Mouse (Mus musculus): ENCODE measurements at regions not wholly inside any gene's neighbourhood (a gene's known extent, or its start where the extent isn't known, plus 50 kb on each side); places are given as distances from the start of the nearest gene placed in this dataset.

DNA sequence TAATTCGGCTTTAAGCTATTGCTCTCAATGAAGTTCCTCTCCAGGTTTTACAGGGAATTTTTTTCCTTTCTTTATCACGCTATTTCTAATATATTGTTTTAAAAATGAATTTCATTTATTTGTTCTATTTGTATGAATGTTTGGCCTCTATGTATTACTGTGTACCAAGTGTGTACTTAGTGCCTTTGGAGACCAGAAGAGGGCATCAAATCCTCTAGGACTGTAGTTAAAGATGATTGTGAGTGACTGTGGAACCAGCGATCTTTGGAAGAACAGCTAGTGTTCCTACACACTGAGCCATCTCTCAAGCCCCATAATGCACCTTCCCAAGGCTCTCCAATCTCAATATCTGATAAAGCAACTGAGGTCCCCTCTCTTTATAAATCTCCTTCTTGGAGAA lies 72.1 kb upstream of the Tnr start:
- Histone ChIP-seq H3K36me3 (ENCODE audit: control insufficient read depth in 1 of 2, insufficient read depth in 2 of 2, low read length in 2 of 2) (no peaks in the 10 kb centered on the region), H3K27me3 (ENCODE audit: control insufficient read depth in 1 of 2, insufficient read depth in 2 of 2, low read length in 2 of 2) (no peaks in the 10 kb centered on the region), H3K4me3 (ENCODE audit: control insufficient read depth in 1 of 2, insufficient read depth in 1 of 2, low read depth in 2 of 2, low read length in 2 of 2) (no peak overlapping the region), H3K9ac (ENCODE audit: control insufficient read depth, low read depth, low read length, poor library complexity, severe bottlenecking) (no peak overlapping the region), H3K9me3 (replicated peaks; ENCODE audit: insufficient read depth, low read length) (no peaks in the 10 kb centered on the region), H3K4me1 (ENCODE audit: control insufficient read depth in 1 of 2, insufficient read depth in 2 of 2, low read length in 2 of 2) (no peaks in the 10 kb centered on the region), H3K27ac (ENCODE audit: control insufficient read depth, low read depth, low read length) (no peak overlapping the region), H3K79me2 (ENCODE audit: control insufficient read depth, insufficient read depth, low read length, poor library complexity) (no peaks in the 10 kb centered on the region)
- no peak for DNase-seq (ENCODE audit: low read depth, low spot score)
- no peak for TF ChIP-seq SMC3 (IDR thresholded peaks at IDR 0.05; ENCODE audit: low read depth, low read length)
- no peak for TF ChIP-seq NELFE (IDR thresholded peaks at IDR 0.05; ENCODE audit: low read depth, low read length)
- TF ChIP-seq RCOR1 (IDR thresholded peaks at IDR 0.05; ENCODE audit: low read depth, low read length) = no peak
- TF ChIP-seq USF2 (IDR thresholded peaks at IDR 0.05; ENCODE audit: borderline replicate concordance in 1 of 2, insufficient read depth in 1 of 2, low read depth in 1 of 2, low read length in 2 of 2) = no peak
- no peak for TF ChIP-seq E2F4 (IDR thresholded peaks at IDR 0.05; ENCODE audit: borderline replicate concordance, low read depth, low read length)
- TF ChIP-seq MAFK (IDR thresholded peaks at IDR 0.05; ENCODE audit: borderline replicate concordance, low read depth, low read length) = no peak

DNA sequence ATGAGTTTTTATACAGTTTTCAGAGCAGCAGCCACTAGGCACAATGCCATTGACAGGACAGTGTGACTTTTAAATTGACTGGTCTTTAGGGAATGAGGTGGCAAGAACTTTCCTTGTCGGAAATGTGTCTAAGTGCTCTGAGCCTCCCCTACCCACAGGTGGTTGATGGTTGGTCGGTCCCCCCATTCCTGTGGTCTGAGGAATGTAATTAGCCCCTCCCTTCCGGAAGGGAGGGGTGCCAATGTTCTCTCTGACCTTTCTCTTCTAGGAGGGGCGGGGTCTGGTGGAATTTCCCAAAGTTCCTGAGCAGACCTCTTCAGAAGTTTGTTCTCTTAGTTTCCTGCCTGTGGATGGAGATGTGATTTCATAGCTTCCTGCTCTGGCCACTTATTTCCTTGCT lies 62.7 kb upstream of the Tnr start:
- DNase-seq (ENCODE audit: low read depth, low spot score) = no peak
- Histone ChIP-seq H3K79me2 (ENCODE audit: control insufficient read depth, insufficient read depth, low read length, poor library complexity) (no peaks in the 10 kb centered on the region), H3K27ac (ENCODE audit: control insufficient read depth, low read depth, low read length) (no peak overlapping the region), H3K27me3 (ENCODE audit: control insufficient read depth in 1 of 2, insufficient read depth in 2 of 2, low read length in 2 of 2) (no peaks in the 10 kb centered on the region), H3K9me3 (replicated peaks; ENCODE audit: insufficient read depth, low read length) (no peaks in the 10 kb centered on the region), H3K36me3 (ENCODE audit: control insufficient read depth in 1 of 2, insufficient read depth in 2 of 2, low read length in 2 of 2) (no peaks in the 10 kb centered on the region), H3K9ac (ENCODE audit: control insufficient read depth, low read depth, low read length, poor library complexity, severe bottlenecking) (no peak overlapping the region), H3K4me3 (ENCODE audit: control insufficient read depth in 1 of 2, insufficient read depth in 1 of 2, low read depth in 2 of 2, low read length in 2 of 2) (no peak overlapping the region), H3K4me1 (ENCODE audit: control insufficient read depth in 1 of 2, insufficient read depth in 2 of 2, low read length in 2 of 2) (no peaks in the 10 kb centered on the region)
- no peak for TF ChIP-seq MAZ (IDR thresholded peaks at IDR 0.05; ENCODE audit: low read depth, low read length)
- no peak for TF ChIP-seq RAD21 (IDR thresholded peaks at IDR 0.05; ENCODE audit: low read depth, low read length)
- no peak for TF ChIP-seq USF1 (IDR thresholded peaks at IDR 0.05; ENCODE audit: low read depth, low read length)
- TF ChIP-seq JUND (IDR thresholded peaks at IDR 0.05; ENCODE audit: low read depth, low read length) = no peak
- TF ChIP-seq NRF1 (IDR thresholded peaks at IDR 0.05; ENCODE audit: insufficient read depth, low read depth, low read length, poor library complexity, severe bottlenecking) = no peak
- TF ChIP-seq POLR2AphosphoS2 (IDR thresholded peaks at IDR 0.05; ENCODE audit: low read length) = no peak
- no peak for TF ChIP-seq CTCF (IDR thresholded peaks at IDR 0.05 in 2 of 3, conservative IDR thresholded peaks at IDR 0.05 in 1 of 3; ENCODE audit: control insufficient read depth in 1 of 3, insufficient read depth in 1 of 3, low read depth in 2 of 3, low read length in 3 of 3, poor library complexity in 1 of 3, severe bottlenecking in 1 of 3)
- no peak for TF ChIP-seq CHD1 (IDR thresholded peaks at IDR 0.05; ENCODE audit: low read depth, low read length)
- TF ChIP-seq MYC (IDR thresholded peaks at IDR 0.05; ENCODE audit: low read depth, low read length) = no peak
- no peak for TF ChIP-seq E2F4 (IDR thresholded peaks at IDR 0.05; ENCODE audit: borderline replicate concordance, low read depth, low read length)
- no peak for TF ChIP-seq TCF12 (IDR thresholded peaks at IDR 0.05; ENCODE audit: low read depth, low read length)
- TF ChIP-seq TAL1 (IDR thresholded peaks at IDR 0.05; ENCODE audit: low read length) = no peak
- no peak for TF ChIP-seq NELFE (IDR thresholded peaks at IDR 0.05; ENCODE audit: low read depth, low read length)
- TF ChIP-seq GABPA (IDR thresholded peaks at IDR 0.05; ENCODE audit: low read depth, low read length) = no peak
- no peak for TF ChIP-seq ZC3H11A (IDR thresholded peaks at IDR 0.05; ENCODE audit: low read depth, low read length)
